Mouse (Mus musculus) layer of hippocampus, postnatal 14 days (tissue): ENCODE data around the gene Tex50. TPM values are rescaled to one million over a fixed set of nuclear protein-coding genes. Genes with fewer than 3 reads are reported as not detected.
"Not testable (repeated sequence)": the region's sequence is repeated elsewhere in the genome, so short reads cannot be mapped to it uniquely, and the experiment has no call there.

Source experiments
- DNase-seq, 2 experiments: peaks; one replicate each; pipeline ENCODE4 v3.0.0; 2021 to 2022; ENCODE audit warnings: low spot score in 2 of 2, mixed read lengths in 1 of 2
- long read RNA-seq, 2 experiments: library from polyadenylated mRNA; stranded (forward); transcript quantifications; one replicate each; pipeline ENCODE4 v2.0.0; 2021
- total RNA-seq, 2 experiments: library from RNA; stranded (reverse); gene quantifications; 2 replicates each; pipeline ENCODE4 v1.2.3; 2021

The Tex50 gene
- total RNA-seq: not detected
- long read RNA-seq, experiment 1, partial matches to known transcripts: 0 of 1 reads
- long read RNA-seq, experiment 1, other reads (novel, unspliced or antisense): 1 of 1 reads
- long read RNA-seq, experiment 2, partial matches to known transcripts: 0 of 1 reads
- long read RNA-seq, experiment 2, other reads (novel, unspliced or antisense): 1 of 1 reads

DNA sequence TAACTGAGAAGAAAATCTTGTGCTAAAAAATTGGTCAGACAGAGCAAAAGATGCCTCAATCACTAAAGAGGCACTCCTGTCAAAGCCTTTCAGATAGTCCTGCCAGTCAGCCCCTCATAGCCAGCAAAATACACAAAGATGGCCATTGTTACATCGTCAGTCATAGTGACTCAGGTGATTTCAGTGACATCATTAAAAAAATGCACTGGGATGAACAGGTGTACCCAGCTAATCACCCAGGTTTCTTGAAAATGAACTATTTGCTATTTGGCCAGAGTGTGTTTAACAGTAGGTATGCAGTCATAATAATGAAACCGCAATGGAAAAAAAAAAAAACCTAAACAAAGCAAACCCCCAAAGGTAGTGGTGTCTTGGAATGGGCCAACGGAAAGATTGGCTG is at the start of gene Tex50:
Gene Tex50, minus strand, starts transcription at position 101 of the 400 bp plus-strand sequence.
- no peak for DNase-seq

DNA sequence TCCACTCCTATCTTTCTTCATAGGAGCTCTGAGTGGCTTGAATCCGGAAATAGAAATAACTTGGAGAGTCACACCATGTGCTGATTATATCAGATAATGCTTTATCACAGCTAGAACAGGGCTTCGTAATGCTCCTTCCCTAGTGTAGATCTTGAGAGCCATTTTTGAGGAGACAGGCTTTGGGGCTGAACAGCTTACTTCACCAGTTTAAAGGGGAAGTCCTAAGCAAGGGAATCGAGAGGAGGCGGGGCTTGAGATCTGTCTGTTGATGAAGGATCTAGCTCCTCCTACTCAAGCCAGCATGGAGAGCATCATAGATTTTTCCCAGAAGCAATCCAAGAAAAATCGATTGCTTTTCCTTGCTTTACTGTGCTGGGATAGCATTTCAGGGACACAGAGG is 40.7 kb upstream of the Tex50 start:
- no peak for DNase-seq

DNA sequence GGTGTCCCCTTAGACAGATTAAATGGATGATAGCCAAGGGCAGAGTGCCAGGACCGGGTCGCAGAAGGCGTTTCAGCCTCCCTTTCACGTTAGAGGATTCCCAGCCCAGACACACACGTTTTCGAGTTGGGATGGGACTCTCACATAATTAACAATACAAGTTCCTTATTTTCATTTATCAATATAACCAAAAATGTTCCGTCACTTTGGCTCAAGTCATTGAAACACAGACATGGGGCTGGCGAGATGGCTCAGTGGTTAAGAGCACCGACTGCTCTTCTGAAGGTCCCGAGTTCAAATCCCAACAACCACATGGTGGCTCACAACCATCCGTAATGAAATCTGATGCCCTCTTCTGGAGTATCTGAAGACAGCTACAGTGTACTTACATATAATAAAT is 37.2 kb upstream of the Tex50 start:
- not testable (repeated sequence) for DNase-seq

DNA sequence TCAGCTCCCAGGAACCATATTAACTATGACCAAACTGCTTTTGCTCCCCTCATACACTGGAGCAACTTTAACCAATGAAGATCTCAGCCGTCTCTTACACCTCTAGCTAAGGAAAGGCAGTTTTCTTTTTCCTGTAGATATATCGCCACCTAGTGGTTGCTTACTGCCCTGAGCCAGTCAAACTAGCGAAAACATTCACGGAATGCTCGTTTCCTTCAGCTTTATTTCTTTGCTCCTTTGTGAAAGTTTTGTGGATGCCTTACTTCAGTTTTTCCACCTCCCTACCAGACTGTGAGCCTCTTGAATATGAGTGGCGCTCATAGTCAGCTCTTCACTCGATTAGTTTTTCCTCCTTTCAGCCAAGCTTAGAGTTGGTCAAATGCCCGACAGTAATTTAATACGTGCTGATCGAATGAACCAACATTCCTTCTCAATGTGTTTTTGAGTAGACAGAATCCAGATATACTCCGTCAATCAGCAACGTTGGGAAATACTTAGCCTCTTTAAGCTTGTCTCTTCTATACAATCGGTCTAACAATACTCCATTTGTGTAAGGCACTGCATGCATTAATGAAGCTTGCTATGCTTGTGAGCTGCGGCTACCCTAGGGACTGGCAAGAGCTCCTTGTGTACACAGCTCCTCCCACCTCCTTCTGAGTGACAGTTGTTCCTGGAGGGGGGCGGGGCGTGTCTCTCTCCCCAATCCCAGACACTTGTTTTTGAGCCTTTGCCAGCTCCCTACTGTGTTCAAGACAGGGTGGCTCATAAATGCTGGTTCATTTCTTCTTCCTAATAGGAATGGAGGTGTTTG is 36.6 kb upstream of the Tex50 start:
- peak; percentile 74 to 89 for DNase-seq

DNA sequence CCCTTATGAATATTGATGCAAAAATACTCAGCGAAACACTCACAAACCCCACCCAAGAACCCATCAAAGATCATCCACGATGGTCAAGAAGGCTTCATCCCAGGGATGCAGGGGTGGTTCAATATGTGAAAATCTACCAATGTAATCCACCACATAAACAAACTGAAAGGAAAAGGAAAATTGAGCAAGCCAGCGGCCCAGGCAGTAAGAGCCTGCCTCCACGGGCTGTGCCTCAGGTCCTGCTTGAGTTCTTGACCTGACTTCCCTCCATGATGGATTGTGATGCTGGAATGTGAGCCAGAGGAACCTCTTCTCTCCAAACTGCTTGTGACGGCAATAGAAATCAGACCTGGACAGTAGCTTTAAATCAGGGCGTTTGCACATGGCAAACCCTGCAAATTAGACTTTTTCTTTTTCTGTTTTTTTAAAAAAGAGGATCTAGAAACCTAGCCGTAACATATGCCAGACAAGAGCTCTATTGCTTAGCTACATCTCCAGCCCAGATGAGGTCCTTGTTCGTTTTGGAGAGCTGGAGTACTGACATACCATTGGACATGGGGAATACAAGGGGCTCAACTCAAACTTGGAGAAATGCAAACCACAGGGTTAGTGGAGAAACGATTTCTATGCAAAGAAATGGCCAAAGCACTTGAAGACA is 31.3 kb upstream of the Tex50 start:
- DNase-seq: no peak

DNA sequence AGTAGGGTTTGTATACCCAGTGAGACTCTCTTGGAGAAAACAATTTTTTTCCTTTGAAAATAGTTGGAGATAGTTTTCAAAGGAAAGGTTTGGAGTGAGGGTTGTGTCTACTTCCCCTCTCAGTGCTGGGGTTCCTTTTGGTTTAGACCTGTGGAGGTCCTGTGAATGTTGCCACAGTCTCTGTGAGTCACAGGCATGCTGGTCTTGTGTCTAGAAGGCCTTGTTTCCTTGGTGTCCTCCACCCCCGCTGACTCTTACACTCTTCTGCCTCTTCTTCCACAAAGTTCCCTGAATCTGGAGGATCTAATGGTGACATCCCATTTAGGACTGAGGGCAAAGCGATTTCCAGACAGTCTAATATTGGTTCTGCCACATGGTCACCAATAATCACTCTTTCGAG is 26.3 kb upstream of the Tex50 start:
- DNase-seq: no peak

DNA sequence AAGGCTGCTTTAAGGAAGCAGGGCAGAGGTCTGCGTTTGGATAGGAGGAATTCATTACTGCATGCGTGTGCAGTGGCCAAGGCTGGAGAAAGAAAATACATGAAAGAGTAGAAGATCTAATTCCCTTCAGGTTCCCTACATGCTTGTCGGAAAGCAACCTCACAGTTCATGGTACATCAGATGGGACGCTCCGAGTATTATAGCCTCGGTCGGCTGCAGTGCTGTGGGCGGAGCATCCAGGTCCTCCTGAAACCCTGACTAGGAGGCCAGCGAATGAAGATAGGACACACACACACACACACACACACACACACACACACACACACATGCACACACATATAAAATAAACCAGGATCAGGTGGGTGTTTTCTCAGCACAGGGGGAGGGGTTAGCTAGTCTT is 24.6 kb upstream of the Tex50 start:
- DNase-seq: no peak

DNA sequence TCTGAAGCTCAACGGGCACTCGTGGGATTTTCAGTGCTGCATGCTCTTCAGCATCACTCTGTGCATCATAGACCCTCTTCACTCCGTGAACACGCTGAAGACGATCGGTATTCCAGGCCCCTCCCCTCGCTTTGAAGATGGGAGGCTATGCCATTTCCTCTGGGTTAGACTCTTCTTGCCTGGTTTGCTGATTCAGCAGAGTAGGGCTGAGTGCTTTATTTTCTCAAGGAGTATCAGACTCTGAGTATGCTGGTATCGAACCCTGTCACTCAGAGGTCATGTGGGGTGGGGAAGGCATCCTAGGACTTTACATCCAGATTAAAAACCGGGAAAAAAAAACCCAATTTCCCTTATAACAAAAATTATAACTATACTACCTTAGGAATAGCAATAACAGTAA is 23.3 kb upstream of the Tex50 start:
- no peak for DNase-seq

DNA sequence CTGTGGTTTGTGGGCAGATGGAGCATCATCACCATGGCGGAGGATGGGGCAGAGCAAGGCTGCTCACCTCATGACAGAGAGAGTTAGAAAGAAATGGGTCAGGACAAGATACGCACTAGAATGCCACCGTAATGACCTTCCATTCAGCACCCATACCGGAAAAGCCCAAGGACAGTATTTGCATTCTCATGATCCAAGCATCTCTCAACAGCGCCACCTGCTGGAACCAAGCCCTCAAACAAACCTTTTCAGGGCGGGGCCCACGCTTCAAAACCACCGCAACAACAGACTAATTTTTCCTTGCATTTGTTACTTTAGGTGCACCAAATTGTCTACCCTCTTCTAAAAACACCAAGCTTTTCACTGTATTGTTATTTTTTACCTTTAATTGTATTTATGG is 21.6 kb upstream of the Tex50 start:
- DNase-seq: peak; percentile 5 to 19

DNA sequence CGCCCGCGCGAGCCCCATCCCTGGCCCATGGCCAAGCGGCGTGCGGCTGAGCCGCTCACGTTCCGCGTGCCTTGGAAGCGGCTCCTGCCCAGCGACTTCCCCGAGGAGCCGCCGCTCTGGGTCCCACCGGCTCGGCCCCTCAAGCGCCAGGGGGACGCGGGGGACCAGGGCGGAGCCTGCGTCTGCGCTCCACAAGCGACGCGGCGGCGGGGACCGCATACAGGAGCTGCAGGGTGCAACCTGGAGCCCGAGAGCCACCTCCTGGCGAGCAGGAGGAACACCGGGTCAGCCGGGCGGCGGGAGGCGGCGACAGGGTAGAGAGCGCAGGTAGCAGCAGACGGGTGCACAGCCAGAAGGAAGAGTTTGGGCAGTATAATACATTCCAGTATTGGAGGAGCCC is 11.5 kb upstream of the Tex50 start:
- peak; percentile 57 to 68 for DNase-seq

DNA sequence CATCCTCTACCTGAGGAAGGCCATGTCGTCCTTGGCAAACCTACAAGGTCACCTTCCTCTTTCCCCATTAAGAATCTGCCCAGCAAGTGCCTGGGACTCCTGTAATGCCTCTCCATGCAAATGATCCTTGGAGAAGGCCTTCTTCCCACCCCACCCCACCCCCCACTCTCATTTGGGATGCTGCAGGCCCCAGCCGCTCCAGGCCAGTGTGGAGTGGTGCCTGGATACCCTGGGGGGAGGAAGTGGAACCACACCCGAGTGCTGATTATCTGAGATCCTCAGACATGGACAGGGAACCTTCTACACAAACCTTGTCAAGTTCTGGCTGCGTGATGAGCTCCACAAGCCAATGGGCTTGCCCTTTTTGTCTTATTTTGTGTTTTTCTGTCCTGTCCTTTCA is 1.2 kb upstream of the Tex50 start:
- DNase-seq: no peak

DNA sequence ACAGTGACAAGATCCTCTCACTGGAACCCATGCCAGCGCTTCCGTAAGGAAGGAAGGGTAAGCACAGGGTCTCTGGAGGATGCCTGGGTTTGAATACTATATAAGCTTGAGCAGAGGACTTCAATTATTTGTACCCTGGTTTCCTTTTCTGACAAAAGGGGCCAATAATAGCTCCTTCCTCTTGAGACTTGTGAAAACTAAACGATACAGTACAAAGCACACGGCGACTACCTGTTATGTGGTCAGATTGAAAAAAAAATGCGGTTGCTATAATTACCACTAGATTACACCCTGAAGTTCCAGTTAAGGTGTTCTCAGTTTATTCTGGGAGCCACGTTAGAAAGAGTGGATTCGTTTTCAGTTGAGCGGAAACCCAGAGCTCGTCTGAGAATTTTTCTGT is 2.6 kb downstream of the Tex50 start:
- DNase-seq: no peak

DNA sequence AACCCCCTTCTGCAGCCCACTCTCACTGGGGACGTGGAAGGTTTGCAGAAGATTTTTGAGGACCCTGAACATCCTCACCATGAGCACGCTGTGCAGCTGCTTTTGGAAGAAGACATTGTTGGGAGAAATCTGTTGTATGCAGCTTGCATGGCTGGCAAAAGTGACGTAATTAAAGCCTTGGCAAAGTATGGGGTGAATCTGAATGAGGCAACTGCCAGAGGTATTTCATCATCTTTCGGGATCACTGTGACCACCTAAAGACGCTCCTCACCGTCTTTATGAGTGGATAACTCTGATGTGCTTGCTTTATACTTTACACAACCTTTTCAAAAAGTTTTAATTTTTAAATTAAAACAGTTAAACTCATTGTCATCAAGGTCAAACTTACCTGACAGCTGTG is 8.0 kb downstream of the Tex50 start:
- DNase-seq: no peak

DNA sequence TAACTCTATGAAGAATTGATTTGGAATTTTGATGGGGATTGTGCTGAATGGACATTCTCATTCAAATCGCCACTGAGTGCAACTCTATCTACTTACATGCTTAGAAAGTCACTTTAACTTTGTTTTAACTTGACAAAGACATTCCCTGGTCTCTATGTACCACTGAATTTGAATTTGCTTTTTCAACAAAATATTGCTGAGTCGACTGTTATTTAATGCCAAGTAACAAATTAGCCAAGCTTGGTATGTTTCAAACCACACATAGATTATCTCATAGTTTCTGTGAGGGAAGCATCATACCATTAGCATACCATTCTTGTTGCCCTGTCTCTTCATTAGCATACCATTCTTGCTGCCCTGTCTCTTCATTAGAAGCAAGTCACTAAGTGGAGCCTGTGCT is 11.2 kb downstream of the Tex50 start:
- DNase-seq: no peak

DNA sequence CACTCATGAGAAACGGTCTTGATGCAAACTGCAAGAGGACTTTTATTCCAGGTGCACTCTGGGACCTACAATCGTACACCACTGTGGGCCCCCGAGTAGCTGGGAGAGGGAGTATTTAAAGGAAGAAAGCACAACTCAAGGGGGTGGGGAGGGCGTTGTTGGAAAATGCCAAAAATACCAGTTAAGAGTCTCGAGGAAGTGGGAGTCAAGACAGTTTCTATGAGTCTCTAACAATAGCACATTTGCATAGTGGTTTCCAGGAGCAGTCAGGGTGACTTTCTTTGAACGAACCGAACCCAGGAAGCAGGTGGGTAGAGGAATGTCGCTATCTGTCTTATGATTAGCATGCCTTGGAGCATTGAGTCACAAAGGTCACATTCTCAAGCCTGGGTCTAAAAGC is 13.5 kb downstream of the Tex50 start:
- DNase-seq: not testable (repeated sequence)

DNA sequence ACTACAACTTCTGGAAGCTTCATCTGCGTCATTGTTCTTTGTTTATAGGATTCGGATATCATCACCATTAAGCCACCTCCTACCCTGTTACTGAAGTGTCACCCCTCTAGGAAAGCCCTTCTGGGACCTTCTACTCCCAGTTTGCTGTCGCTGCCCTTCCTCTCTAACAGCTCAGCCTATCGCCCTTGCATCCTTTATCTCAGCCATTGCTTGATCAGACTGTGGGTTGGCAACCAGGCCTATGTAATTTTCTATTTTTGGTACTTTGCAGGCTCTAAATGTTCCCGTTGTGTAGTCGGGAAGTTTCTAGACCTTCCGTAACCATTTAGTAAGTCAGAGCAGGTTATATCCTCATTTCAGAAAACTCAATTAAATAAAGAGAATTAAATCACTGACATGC is 15.9 kb downstream of the Tex50 start:
- DNase-seq: peak in 1 of 2 experiments; percentile 12

DNA sequence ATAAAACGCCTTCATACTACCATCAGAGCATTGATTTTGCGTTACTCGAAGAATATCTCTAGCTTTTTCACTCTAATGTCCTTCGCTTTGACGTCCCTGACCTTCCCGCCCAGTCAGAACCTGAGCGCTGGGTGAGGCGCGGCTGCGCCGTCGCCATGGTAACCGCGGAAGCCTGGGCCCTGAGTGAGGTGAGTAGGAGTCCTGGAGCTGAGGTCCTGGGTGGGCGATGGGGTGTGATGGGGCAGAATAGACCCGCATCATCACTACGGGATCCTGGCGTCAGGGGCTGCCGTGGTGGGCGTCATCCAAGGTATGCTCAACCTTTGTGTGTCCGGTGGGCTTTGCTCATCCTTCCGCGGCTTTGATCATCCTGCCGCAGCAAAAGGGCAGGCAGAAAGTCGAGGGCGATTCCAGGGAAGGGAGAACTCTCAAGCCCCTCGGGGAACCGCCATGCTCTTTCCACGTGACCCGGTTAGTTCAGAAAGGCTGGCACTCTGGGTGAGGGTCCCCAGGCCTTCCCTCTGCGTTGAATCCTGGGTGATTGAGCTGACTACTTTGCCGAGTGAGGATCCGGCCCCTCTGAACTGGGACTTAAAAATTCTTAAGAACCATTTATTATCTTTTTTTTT is 16.5 kb downstream of the Tex50 start, which contains the start of gene Ankrd45:
Gene Ankrd45, plus strand, starts transcription at position 161 of the 629 bp plus-strand sequence.
- peak; percentile 45 to 55 for DNase-seq

DNA sequence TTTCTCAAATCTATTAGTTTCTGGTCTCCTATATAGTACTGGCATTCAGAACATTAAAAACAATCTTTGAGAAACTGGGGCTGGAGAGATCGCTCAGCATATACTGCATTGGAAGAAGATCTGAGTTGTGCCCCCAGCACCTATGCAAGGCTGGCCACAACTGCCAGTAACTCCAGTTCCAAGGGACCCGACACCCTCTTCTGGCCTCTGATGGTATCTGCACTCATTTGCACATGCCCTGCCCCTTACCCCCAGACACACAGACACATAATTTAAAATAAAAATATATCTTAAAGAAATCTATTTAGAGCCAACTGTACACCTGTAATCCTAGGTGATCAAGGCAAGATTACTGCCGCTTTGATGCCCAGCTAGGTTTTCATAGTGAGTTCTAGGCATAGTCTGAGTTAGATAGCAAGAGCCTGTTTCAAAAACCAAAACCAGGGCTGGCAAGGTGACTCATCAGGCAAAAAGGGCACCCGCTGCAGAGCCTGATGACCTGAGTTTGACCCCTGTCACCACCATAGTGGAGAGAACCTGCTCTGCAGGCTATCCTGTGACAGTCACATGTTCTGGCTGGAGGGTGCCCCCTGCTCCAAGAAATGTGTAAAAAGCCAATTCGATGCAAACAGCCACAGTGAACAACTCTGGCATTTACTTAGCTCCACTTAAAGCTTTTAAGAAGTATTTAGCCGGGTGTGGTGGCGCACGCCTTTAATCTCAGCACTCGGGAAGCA is 18.9 kb downstream of the Tex50 start:
- DNase-seq: no peak

DNA sequence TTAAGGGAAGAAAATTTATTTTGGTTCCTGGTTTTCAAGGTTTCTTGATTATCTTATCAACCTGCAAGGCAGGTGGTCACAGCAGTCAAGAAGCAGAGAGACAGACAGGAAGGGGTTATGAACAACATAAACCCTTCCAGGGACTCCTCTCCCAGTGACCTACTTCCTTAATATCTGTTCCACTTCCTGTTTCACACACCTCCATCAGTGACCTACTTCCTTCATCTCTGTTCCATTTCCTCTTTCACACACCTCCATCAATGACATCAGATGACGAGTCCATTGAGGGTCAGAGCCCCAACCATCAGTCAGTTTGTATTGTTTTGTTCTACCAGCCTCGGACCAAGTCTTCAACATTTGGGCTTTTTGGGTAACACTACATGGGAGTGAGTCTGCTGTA is 19.6 kb downstream of the Tex50 start:
- DNase-seq: no peak

DNA sequence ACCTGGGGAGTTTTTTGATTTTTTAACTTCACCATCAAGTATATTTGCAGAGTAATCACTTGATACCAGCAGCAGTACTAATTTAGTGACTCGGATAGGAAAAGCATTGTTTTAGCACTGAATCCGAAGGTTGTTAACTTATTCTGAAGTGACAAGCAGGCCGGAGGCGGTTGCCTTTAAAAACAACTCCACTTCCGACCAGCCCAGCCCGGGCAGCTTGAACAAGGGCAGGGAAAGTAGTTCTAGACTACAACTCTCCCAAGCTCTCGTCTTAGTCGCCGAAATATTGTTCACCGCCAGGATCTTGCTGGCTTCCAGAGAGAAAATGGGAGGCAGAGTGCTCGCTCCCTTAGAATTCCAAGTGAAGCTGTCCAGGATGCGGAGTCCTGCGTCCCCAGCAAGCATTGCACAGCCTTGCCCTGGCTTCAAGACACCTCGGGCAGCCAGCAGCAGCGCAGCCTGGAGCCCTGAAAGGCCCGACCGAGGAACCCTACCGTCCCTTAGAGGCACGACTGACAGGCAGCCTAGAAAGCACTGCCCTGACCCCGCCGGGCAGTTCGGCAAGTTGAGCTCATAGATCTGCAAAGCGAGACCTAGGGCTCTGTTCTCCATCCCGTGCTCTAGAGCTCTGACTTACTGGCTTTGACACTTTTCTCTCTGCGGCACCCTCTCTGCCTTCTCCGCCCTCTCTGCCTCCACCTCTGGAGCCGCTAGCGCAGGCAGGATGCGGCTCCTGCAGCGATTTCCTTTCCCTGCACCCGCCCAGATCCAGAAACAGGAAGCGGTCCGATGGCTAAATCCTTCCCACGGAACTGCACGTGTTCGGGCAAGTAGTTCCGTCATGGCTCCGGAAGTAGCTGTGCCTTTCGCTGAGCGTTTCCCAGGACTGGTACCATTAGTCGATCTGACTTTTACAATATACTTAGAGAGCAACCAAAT is 28.1 kb downstream of the Tex50 start, which contains the start of gene Klhl20:
Gene Klhl20, minus strand, starts transcription at position 786 of the 939 bp plus-strand sequence.
- DNase-seq: peak; percentile 94 to 96
